Mouse (Mus musculus) cerebellum, adult 2 months (tissue): ENCODE data around the gene Robo2. TPM values are rescaled to one million over a fixed set of nuclear protein-coding genes. Genes with fewer than 3 reads are reported as not detected.

ENCODE experiments used
- DNase-seq, 2 experiments: peaks; one replicate each; pipeline ENCODE4 v3.0.0; 2021
- H3K27ac ChIP-seq: fragments of 200-500 bp; 2 replicates; pipeline ENCODE4 v1.5.1; 2012; ENCODE audit warnings: low read length, control low read depth, inconsistent platforms; ENCODE audit not compliant: insufficient read depth
- H3K27me3 ChIP-seq: fragments of 200-500 bp; 2 replicates; pipeline ENCODE4 v1.6.1; 2012; ENCODE audit warnings: inconsistent platforms, mild to moderate bottlenecking, low read length, moderate library complexity; ENCODE audit not compliant: control insufficient read depth, insufficient read depth
- H3K4me1 ChIP-seq: fragments of 200-500 bp; 2 replicates; pipeline ENCODE4 v1.6.1; 2011; ENCODE audit warnings: low read length; ENCODE audit not compliant: control insufficient read depth, insufficient read depth
- H3K4me3 ChIP-seq: fragments of 200-500 bp; replicated peaks from 2 replicates; pipeline ENCODE3; 2011; ENCODE audit warnings: mild to moderate bottlenecking, low read depth, low read length, control low read depth; ENCODE audit not compliant: insufficient read depth
- CTCF ChIP-seq: fragments of 200-500 bp; IDR thresholded peaks from 2 replicates; pipeline ENCODE4 v1.5.1; 2011; ENCODE audit warnings: low read depth, mild to moderate bottlenecking, control low read depth, low read length, moderate library complexity, borderline replicate concordance; ENCODE audit not compliant: insufficient read depth
- POLR2A ChIP-seq: fragments of 200-500 bp; IDR thresholded peaks from 2 replicates; pipeline ENCODE4 v1.6.1; 2011; ENCODE audit warnings: low read length, control low read depth, borderline replicate concordance; ENCODE audit not compliant: insufficient read depth
- WGBS: fragments of 180-500 bp; shearing (Covaris S2); methylation state at CpG from one replicate; pipeline ENCODE4 v1.1.7; 2018; 5-methylcytosine and 5-hydroxymethylcytosine counted together
- polyA plus RNA-seq: library from polyadenylated mRNA; depleted of rRNA; stranded (reverse); fragments of >200 nt; gene quantifications from 2 replicates; pipeline ENCODE4 v1.2.3, GENCODE M21; 2012

Robo2 gene
- polyA plus RNA-seq, 1 experiment = 20.1 TPM

DNA sequence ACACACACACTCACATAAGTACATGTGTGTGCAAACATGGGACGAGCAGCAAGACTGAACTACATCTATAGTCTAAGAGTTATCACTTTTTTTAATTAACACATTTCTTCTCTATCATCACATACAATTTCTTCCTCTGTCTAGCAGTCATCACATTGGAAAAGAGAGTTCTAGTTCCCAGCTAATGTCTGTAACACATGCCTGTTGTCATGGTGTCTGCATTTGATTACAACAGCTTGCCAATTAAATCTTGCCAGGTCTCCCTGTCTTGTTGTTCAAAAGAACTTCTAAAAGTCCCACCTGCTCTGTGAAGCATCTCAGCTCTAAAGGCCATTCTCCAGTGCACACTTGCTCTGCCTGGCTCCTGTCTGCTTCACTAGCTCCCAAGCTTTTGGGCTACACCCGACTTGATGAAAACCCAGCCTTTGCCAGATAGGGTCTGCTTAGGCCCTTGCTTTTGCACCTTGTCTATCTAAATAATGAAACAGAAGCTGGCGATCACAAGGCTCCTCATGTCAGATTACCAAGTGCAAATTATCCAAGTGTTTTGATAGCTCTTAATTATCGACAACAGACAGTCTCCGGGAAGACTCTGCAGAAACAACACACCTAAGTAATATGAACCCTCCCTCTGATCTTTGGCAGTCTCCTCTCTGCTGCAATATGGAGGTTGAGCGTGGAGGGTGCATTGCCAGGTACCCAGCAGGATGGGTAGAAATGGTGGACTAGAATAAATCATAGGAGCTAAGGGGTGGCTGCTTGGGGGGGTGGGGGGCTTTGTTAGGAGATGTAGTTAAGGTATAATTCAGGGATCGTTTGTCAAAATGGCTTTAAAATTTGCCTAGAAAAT is 186.0 kb downstream of the Robo2 start:
- WGBS = 55% methylated on average over 7 of the region's 7 CpGs
- no peak overlapping the region for H3K4me3 ChIP-seq
- no peaks in the 10 kb centered on the region for H3K4me1 ChIP-seq
- no peak for DNase-seq
- no peaks in the 10 kb centered on the region for H3K27me3 ChIP-seq
- TF ChIP-seq POLR2A (no peak), CTCF (no peak)
- no peak overlapping the region for H3K27ac ChIP-seq

DNA sequence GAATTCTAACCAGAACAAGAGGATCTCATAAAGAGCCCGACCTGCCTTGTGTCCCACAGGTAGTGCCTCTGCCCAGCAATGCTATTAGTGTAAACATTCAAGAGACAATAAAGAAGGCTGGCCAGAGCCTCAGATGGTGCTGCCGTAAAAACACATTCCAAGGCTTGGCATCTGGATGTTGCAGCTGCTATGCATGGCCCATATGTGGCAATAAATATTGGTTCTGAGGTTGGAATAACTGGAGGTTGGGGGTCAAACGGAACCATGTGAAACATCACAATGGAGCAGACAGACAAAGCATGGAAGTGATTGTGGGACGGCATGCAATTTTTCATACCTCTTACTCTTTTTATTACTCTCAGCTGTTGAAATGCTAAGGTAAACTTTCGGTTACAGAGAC is 189.1 kb downstream of the Robo2 start:
- no peak overlapping the region for H3K4me3 ChIP-seq
- no peaks in the 10 kb centered on the region for H3K27me3 ChIP-seq
- no peak for DNase-seq
- no peak overlapping the region for H3K27ac ChIP-seq
- TF ChIP-seq CTCF (no peak), POLR2A (no peak)
- no peaks in the 10 kb centered on the region for H3K4me1 ChIP-seq
- WGBS = 83% methylated on average over 5 of the region's 5 CpGs

DNA sequence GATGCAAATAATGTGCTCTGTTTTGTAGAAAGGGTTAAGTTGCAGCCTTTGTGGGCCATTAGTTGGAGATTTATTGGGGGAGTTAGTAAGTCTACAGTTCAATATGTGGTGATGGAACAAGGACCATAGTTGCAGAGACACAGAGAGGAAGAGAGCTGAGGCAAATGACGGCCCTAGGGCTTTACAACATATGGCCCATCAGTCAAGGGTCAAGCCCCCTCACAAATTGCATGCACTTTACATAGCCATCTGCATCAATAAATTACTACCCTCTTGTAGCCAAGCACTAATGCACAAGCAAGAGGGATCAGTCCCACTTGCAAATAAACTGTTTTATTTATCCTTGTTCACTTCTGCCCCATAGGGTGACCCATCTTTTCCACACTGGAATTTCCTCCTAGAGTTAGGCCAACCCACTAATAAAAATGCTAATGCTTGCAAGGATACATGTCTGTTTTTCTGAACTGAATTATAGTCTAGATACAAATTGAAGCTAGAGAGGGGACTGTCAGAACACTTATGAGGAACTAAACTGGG is 194.7 kb downstream of the Robo2 start:
- WGBS = 72% methylated on average over 1 of the region's 1 CpGs
- TF ChIP-seq POLR2A (no peak), CTCF (no peak)
- DNase-seq = no peak

DNA sequence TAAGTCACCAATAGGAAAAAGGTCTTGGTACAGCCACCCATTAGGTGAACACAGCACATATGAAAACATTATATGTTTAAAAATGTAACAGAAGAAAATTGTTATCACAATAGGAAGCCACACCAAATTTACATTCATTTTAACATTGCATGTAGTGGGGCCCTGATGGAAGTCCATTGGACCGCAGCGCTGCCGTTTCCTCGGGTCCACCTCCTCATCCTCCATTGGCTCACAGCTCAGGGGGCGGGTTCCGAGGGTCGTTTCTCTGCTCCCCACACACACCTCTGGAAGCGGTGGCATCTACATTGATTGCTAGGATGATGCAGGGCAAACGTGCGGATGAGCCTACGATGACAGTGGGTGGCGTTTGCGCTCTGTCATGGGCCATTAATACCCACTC is 195.8 kb downstream of the Robo2 start:
- Histone ChIP-seq H3K4me1 (no peaks in the 10 kb centered on the region), H3K4me3 (no peak overlapping the region), H3K27ac (no peak overlapping the region), H3K27me3 (no peaks in the 10 kb centered on the region)
- 96% methylated on average over 13 of the region's 13 CpGs for WGBS
- peak in 1 of 2 experiments; percentile 6 for DNase-seq
- TF ChIP-seq CTCF (no peak), POLR2A (no peak)

More for the DNA sequence above, 194.7 kb downstream of the Robo2 start:
- Histone ChIP-seq H3K27me3 (no peaks in the 10 kb centered on the region), H3K4me3 (no peak overlapping the region), H3K27ac (no peak overlapping the region), H3K4me1 (no peaks in the 10 kb centered on the region)

DNA sequence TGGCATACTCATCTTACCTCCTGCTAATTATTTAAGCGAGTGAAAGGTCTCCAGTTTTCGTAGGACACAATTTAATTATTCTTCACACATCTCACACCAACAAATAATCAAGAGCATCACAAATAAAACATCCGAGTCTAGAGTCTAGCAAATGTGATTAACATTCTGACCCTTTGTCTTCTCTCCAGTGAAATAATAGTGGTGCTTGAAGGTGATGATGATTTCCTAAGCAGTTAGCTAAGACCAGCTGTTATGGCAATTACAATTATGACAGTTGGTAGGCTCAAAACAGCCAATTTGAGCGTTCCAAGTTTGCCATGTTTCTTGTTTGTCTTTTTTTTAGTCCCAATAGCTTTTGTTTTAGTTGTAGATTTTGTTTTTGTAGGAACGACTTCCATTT is 210.9 kb downstream of the Robo2 start:
- Histone ChIP-seq H3K27ac (no peak overlapping the region), H3K4me3 (no peak overlapping the region), H3K4me1 (no peaks in the 10 kb centered on the region), H3K27me3 (no peaks in the 10 kb centered on the region)
- TF ChIP-seq POLR2A = no peak
- TF ChIP-seq CTCF = no peak
- no peak for DNase-seq
- 57% methylated on average over 5 of the region's 5 CpGs for WGBS

DNA sequence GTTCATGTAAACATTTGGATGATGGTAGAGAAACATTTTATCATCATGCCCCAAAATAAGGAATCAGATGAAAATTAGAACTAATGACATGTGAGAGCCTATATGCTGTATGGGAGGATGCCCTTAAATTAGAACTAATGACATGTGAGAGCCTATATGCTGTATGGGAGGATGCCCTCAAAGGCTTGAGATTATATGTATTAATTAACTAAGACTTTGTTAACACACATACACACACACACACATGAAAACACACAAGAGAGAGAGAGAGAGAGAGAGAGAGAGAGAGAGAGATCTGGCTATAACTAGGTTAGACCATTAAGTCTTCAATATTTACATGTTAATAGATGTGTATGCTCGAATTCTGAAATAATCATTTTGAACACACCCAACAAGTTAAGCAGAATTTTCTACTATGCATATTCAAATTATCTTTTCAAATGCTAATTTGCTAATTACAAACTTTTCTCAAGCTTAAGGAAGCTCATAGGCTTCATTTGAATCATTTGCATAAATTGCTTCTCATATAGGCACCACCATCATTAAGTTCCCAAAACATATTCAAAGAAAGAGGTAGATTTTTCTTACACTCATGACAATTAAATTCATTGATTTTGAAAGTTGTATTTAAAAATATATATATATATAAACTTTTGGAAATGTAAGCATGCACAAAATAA is 211.5 kb downstream of the Robo2 start:
- DNase-seq = no peak
- Histone ChIP-seq H3K4me1 (no peaks in the 10 kb centered on the region), H3K4me3 (no peak overlapping the region), H3K27ac (no peak overlapping the region), H3K27me3 (no peaks in the 10 kb centered on the region)
- WGBS = 79% methylated on average over 1 of the region's 1 CpGs
- TF ChIP-seq CTCF (no peak), POLR2A (no peak)

DNA sequence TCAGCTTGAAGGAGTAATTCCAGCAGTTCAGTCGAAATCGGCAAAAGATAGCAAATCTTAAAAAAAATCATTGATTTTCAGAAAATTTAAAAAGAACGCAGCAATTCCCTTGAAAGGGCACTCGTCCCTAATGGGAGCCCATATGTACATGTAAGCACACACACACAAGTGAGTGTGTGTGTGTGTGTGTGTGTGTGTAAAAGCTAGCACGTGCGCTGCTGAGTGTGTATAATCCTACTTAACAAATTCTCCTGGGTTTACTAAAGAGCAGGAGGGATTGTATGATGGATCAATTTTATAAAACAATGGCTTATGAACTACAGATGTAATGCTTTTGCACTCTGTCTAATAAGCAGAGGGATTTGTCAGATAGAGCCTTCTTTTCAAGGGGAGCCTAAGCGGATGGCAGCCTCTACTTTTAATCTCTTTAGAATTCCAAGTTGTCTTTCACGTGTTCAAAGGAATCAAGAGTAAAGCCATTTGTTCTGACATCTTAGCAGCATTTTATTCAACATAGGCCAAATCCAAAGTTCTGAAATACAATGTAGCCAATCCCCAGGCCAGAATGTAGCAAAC is 218.6 kb downstream of the Robo2 start:
- no peaks in the 10 kb centered on the region for H3K4me1 ChIP-seq
- H3K27me3 ChIP-seq = no peaks in the 10 kb centered on the region
- H3K27ac ChIP-seq = no peak overlapping the region

More for the DNA sequence above, 218.6 kb downstream of the Robo2 start:
- DNase-seq = no peak
- no peak for TF ChIP-seq POLR2A
- TF ChIP-seq CTCF = no peak
- H3K4me3 ChIP-seq = no peak overlapping the region
- 89% methylated on average over 8 of the region's 8 CpGs for WGBS
